Mouse (Mus musculus): ENCODE data around the gene Olfr1434. TPM values are rescaled to one million over a fixed set of nuclear protein-coding genes. Genes with fewer than 3 reads are reported as not detected.
"Not testable (repeated sequence)": the region's sequence is repeated elsewhere in the genome, so short reads cannot be mapped to it uniquely, and the experiment has no call there.

Gene Olfr1434
- not detected in 2 replicates for polyA plus RNA-seq (2016; fragmentation: Nextera tagmentation; extraction: Ambion mirVana)

- no peak within 1 kb of the TSS for H3K4me2 ChIP-seq (replicated peaks)
- no peaks in the 10 kb centered on the region for H3K27me3 ChIP-seq (replicated peaks)
- no peak for ATAC-seq (ENCODE audit: low FRiP score, low read depth)
- H3K27ac ChIP-seq, result no peak within 1 kb of the TSS
- no peaks in the 10 kb centered on the region for H3K4me1 ChIP-seq
- H3K9ac ChIP-seq, result no peak within 1 kb of the TSS
- H3K9me3 ChIP-seq, result no peaks in the 10 kb centered on the region
- H3K4me3 ChIP-seq, result no peak within 1 kb of the TSS
- WGBS, result 76% methylated on average over 2 of the region's 2 CpGs
- no peaks in the 10 kb centered on the region for H3K36me3 ChIP-seq
These were observed at the start of gene Olfr1434 for GRCm38 (mm10) chr19:12279554-12279953. Gene Olfr1434, plus strand, starts transcription at chr19:12279854.

- ATAC-seq (ENCODE audit: low FRiP score, low read depth); H3K9ac ChIP-seq; H3K4me1 ChIP-seq: not testable (repeated sequence)
These were observed 47.2 kb upstream of the Olfr1434 start, which contains the start of gene Olfr1432 for GRCm38 (mm10) chr19:12232496-12232895. Gene Olfr1432, minus strand, starts transcription at chr19:12232596.

GRCm38 (mm10) chr19:12241559-12241958, 38.1 kb upstream of the Olfr1434 start, which contains the start of gene Olfr262:
Gene Olfr262, minus strand, starts transcription at chr19:12241659.
- Histone ChIP-seq H3K27ac (no peak within 1 kb of the TSS), H3K9me3 (no peaks in the 10 kb centered on the region), H3K27me3 (replicated peaks) (no peaks in the 10 kb centered on the region), H3K4me1 (no peaks in the 10 kb centered on the region), H3K4me3 (no peak within 1 kb of the TSS), H3K4me2 (replicated peaks) (no peak within 1 kb of the TSS), H3K36me3 (no peaks in the 10 kb centered on the region), H3K9ac (no peak within 1 kb of the TSS)
- 88% methylated on average over 1 of the region's 1 CpGs for WGBS
- ATAC-seq (ENCODE audit: low FRiP score, low read depth), result no peak

More at GRCm38 (mm10) chr19:12232496-12232895, 47.2 kb upstream of the Olfr1434 start, which contains the start of gene Olfr1432:
- H3K36me3 ChIP-seq; H3K27me3 ChIP-seq (replicated peaks); H3K9me3 ChIP-seq; H3K4me2 ChIP-seq (replicated peaks); H3K27ac ChIP-seq; H3K4me3 ChIP-seq: not testable (repeated sequence)

- no peak for ATAC-seq (ENCODE audit: low FRiP score, low read depth)
- no peaks in the 10 kb centered on the region for H3K4me1 ChIP-seq
- no peak within 1 kb of the TSS for H3K4me2 ChIP-seq (replicated peaks)
- no peaks in the 10 kb centered on the region for H3K9me3 ChIP-seq
- H3K27ac ChIP-seq, result no peak within 1 kb of the TSS
- H3K27me3 ChIP-seq (replicated peaks), result no peaks in the 10 kb centered on the region
- H3K36me3 ChIP-seq, result no peaks in the 10 kb centered on the region
- H3K9ac ChIP-seq, result no peak within 1 kb of the TSS
- H3K4me3 ChIP-seq, result no peak within 1 kb of the TSS
- WGBS, result 58% methylated on average over 1 of the region's 1 CpGs
These were observed 18.9 kb upstream of the Olfr1434 start, which contains the start of gene Olfr235 for GRCm38 (mm10) chr19:12260732-12261131. Gene Olfr235, plus strand, starts transcription at chr19:12261032.

GRCm38 (mm10) chr19:12292979-12293378, 13.3 kb downstream of the Olfr1434 start:
- ATAC-seq (ENCODE audit: low FRiP score, low read depth), result no peak
- no peaks in the 10 kb centered on the region for H3K4me1 ChIP-seq
- no peaks in the 10 kb centered on the region for H3K27me3 ChIP-seq (replicated peaks)
- H3K9ac ChIP-seq, result no peak overlapping the region
- H3K27ac ChIP-seq, result no peak overlapping the region
- no peak overlapping the region for H3K4me3 ChIP-seq
- no peaks in the 10 kb centered on the region for H3K36me3 ChIP-seq
- H3K4me2 ChIP-seq (replicated peaks), result no peak overlapping the region
- H3K9me3 ChIP-seq, result no peaks in the 10 kb centered on the region

- 86% methylated on average over 1 of the region's 1 CpGs for WGBS
- H3K9ac ChIP-seq; H3K4me3 ChIP-seq; H3K4me1 ChIP-seq; ATAC-seq (ENCODE audit: low FRiP score, low read depth); H3K27me3 ChIP-seq (replicated peaks); H3K4me2 ChIP-seq (replicated peaks); H3K36me3 ChIP-seq; H3K27ac ChIP-seq; H3K9me3 ChIP-seq: not testable (repeated sequence)
These were observed 19.4 kb downstream of the Olfr1434 start, which contains the start of gene Olfr1436 for GRCm38 (mm10) chr19:12299030-12299429. Gene Olfr1436, minus strand, starts transcription at chr19:12299130.

GRCm38 (mm10) chr19:12325001-12325400, 45.3 kb downstream of the Olfr1434 start, which contains the start of gene Olfr1437:
Gene Olfr1437, minus strand, starts transcription at chr19:12325101.
- no peak within 1 kb of the TSS for H3K9ac ChIP-seq
- H3K27ac ChIP-seq, result no peak within 1 kb of the TSS
- H3K4me1 ChIP-seq, result no peaks in the 10 kb centered on the region
- no peak for ATAC-seq (ENCODE audit: low FRiP score, low read depth)
- no peaks in the 10 kb centered on the region for H3K27me3 ChIP-seq (replicated peaks)
- H3K9me3 ChIP-seq, result no peaks in the 10 kb centered on the region
- no peak within 1 kb of the TSS for H3K4me3 ChIP-seq
- no peak within 1 kb of the TSS for H3K4me2 ChIP-seq (replicated peaks)
- no peaks in the 10 kb centered on the region for H3K36me3 ChIP-seq
- WGBS, result 58% methylated on average over 2 of the region's 2 CpGs

Other genes starting within 250 kb of the Olfr1434 start
- not detected in 2 replicates for gene Olfr1423, start 238.5 kb upstream of the Olfr1434 start, polyA plus RNA-seq (2016; fragmentation: Nextera tagmentation; extraction: Ambion mirVana)
- not detected in 2 replicates for gene Olfr1424, start 217.2 kb upstream of the Olfr1434 start, polyA plus RNA-seq (2016; fragmentation: Nextera tagmentation; extraction: Ambion mirVana)
- gene Olfr1425, start 202.1 kb upstream of the Olfr1434 start, polyA plus RNA-seq (2016; fragmentation: Nextera tagmentation; extraction: Ambion mirVana), result not detected in 2 replicates
- gene Olfr1426, start 187.8 kb upstream of the Olfr1434 start, polyA plus RNA-seq (2016; fragmentation: Nextera tagmentation; extraction: Ambion mirVana), result not detected in 2 replicates
- gene Olfr1427, start 176.5 kb upstream of the Olfr1434 start, polyA plus RNA-seq (2016; fragmentation: Nextera tagmentation; extraction: Ambion mirVana), result not detected in 2 replicates
- not detected in 2 replicates for gene Olfr1428, start 164.0 kb upstream of the Olfr1434 start, polyA plus RNA-seq (2016; fragmentation: Nextera tagmentation; extraction: Ambion mirVana)
- gene Olfr76, start 156.7 kb upstream of the Olfr1434 start, polyA plus RNA-seq (2016; fragmentation: Nextera tagmentation; extraction: Ambion mirVana), result not detected in 2 replicates
- gene Olfr1555-ps1, start 109.7 kb upstream of the Olfr1434 start, polyA plus RNA-seq (2016; fragmentation: Nextera tagmentation; extraction: Ambion mirVana), result not detected in 2 replicates
- not detected in 2 replicates for gene Olfr1431, start 79.2 kb upstream of the Olfr1434 start, polyA plus RNA-seq (2016; fragmentation: Nextera tagmentation; extraction: Ambion mirVana)
- gene Olfr1432, start 47.3 kb upstream of the Olfr1434 start, polyA plus RNA-seq (2016; fragmentation: Nextera tagmentation; extraction: Ambion mirVana), result not detected in 2 replicates
- gene Olfr262, start 38.2 kb upstream of the Olfr1434 start, polyA plus RNA-seq (2016; fragmentation: Nextera tagmentation; extraction: Ambion mirVana), result not detected in 2 replicates
- gene Olfr235, start 18.8 kb upstream of the Olfr1434 start, polyA plus RNA-seq (2016; fragmentation: Nextera tagmentation; extraction: Ambion mirVana), result not detected in 2 replicates
- gene Olfr1436, start 19.3 kb downstream of the Olfr1434 start, polyA plus RNA-seq (2016; fragmentation: Nextera tagmentation; extraction: Ambion mirVana), result not detected in 2 replicates
- not detected in 2 replicates for gene Olfr1437, start 45.2 kb downstream of the Olfr1434 start, polyA plus RNA-seq (2016; fragmentation: Nextera tagmentation; extraction: Ambion mirVana)
- gene Olfr1438-ps1, start 56.1 kb downstream of the Olfr1434 start, polyA plus RNA-seq (2016; fragmentation: Nextera tagmentation; extraction: Ambion mirVana), result not detected in 2 replicates
- gene Olfr1440, start 107.4 kb downstream of the Olfr1434 start, polyA plus RNA-seq (2016; fragmentation: Nextera tagmentation; extraction: Ambion mirVana), result not detected in 2 replicates
- not detected in 2 replicates for gene Olfr1441, start 137.6 kb downstream of the Olfr1434 start, polyA plus RNA-seq (2016; fragmentation: Nextera tagmentation; extraction: Ambion mirVana)
- not detected in 2 replicates for gene Pfpl, start 148.1 kb downstream of the Olfr1434 start, polyA plus RNA-seq (2016; fragmentation: Nextera tagmentation; extraction: Ambion mirVana)
- gene Mpeg1, start 180.9 kb downstream of the Olfr1434 start, polyA plus RNA-seq (2016; fragmentation: Nextera tagmentation; extraction: Ambion mirVana), result 0.76 and 1.1 TPM in 2 replicates
- 58.4 and 63.3 TPM in 2 replicates for gene Dtx4, start 221.6 kb downstream of the Olfr1434 start, polyA plus RNA-seq (2016; fragmentation: Nextera tagmentation; extraction: Ambion mirVana)